Mouse (Mus musculus) spleen, adult 2 months (tissue): ENCODE data around the gene Smtnl2. TPM values are rescaled to one million over a fixed set of nuclear protein-coding genes. Genes with fewer than 3 reads are reported as not detected.
A peak's percentile ranks its signal among the peaks of the same experiment; 100 is the strongest.

Experiments
- DNase-seq, 2 experiments: peaks; one replicate each; pipeline versions ENCODE4 v3.0.0 to v3.0.0-alpha.2; 2012 to 2021; ENCODE audit warnings: low spot score in 2 of 2, low read depth in 1 of 2
- H3K27ac ChIP-seq: fragments of 200-500 bp; 2 replicates; pipeline ENCODE4 v1.5.1; 2012; ENCODE audit warnings: low read length, inconsistent platforms; ENCODE audit not compliant: insufficient read depth
- H3K27me3 ChIP-seq: fragments of 200-500 bp; 2 replicates; pipeline ENCODE4 v1.6.1; 2012; ENCODE audit warnings: mild to moderate bottlenecking, moderate library complexity, low read length, inconsistent platforms; ENCODE audit not compliant: control insufficient read depth, insufficient read depth
- H3K36me3 ChIP-seq: fragments of 200-500 bp; 2 replicates; pipeline ENCODE4 v1.6.1; 2012; ENCODE audit warnings: mild to moderate bottlenecking, low read length, inconsistent platforms; ENCODE audit not compliant: control insufficient read depth, insufficient read depth
- H3K4me1 ChIP-seq: fragments of 200-500 bp; 2 replicates; pipeline ENCODE4 v1.6.1; 2011; ENCODE audit warnings: inconsistent platforms; ENCODE audit not compliant: control insufficient read depth, insufficient read depth, insufficient read length
- H3K4me3 ChIP-seq: fragments of 200-500 bp; 2 replicates; pipeline ENCODE4 v1.5.1; 2011; ENCODE audit warnings: mild to moderate bottlenecking, inconsistent platforms; ENCODE audit not compliant: insufficient read depth, insufficient read length; ENCODE audit errors: extremely low read depth
- CTCF ChIP-seq: fragments of 200-500 bp; IDR thresholded peaks from 2 replicates; pipeline ENCODE4 v1.5.1; 2011; ENCODE audit warnings: mild to moderate bottlenecking, inconsistent platforms; ENCODE audit not compliant: insufficient read depth, insufficient read length, insufficient replicate concordance; ENCODE audit errors: extremely low read depth
- POLR2A ChIP-seq: fragments of 200-500 bp; IDR thresholded peaks from 2 replicates; pipeline ENCODE4 v1.6.1; 2011; ENCODE audit warnings: low read depth, low read length, inconsistent platforms
- WGBS: fragments of 180-500 bp; shearing (Covaris S2); methylation state at CpG from one replicate; pipeline ENCODE4 v1.1.7; 2018; 5-methylcytosine and 5-hydroxymethylcytosine counted together
- polyA plus RNA-seq: library from polyadenylated mRNA; depleted of rRNA; stranded (reverse); fragments of >200 nt; gene quantifications from 2 replicates; pipeline ENCODE4 v1.2.3, GENCODE M21; 2012

Smtnl2 gene
- polyA plus RNA-seq, 1 experiment, result 0.98 TPM

DNA sequence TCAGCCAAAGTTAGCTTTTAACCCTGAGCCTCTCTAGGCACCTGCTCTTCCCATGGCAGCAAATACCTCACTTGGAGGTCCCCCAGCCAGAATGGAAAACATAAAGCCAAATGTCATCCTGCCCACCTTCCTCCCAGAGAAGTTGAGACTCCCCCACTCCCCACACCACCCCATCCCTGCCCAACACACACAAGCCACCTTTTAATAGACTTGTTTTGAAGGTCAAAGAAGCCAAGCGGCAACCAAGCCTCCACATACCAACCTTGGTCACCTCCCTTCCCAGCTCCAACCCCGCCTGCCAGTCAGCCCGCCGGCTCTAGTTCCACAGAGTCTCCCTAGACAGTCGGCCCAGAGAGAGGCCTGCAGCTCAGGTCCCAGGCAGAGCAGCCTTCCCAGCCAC lies 9.5 kb downstream of the Smtnl2 start:
- 87% methylated on average over 5 of the region's 5 CpGs for WGBS
- no peak for DNase-seq
- H3K4me1 ChIP-seq, result no peaks in the 10 kb centered on the region
- TF ChIP-seq CTCF, result no peak
- no peak for TF ChIP-seq POLR2A
- H3K27ac ChIP-seq, result no peak overlapping the region
- H3K27me3 ChIP-seq, result no peaks in the 10 kb centered on the region
- H3K36me3 ChIP-seq, result no peaks in the 10 kb centered on the region
- no peak overlapping the region for H3K4me3 ChIP-seq

DNA sequence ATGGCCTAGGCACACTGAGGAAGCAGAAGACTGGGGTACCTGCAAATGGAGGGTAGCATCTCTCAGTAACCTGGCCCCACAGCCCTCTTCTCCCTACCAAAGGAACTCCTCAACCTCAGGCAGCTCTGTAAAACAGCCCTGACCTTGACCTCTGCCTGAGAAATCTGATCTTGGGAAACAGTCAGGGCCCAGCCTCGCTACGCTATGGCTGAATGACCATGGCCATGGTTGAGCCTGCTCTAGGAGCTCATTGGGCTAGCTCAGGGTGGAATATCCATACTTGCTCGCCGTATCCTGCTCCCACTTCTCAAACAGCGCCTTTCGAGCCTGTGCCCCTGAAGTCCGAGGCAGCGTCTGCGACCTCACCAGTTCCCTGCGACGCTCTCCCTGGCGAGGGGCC lies 10.4 kb downstream of the Smtnl2 start:
- Histone ChIP-seq H3K4me1 (no peaks in the 10 kb centered on the region), H3K4me3 (no peak overlapping the region), H3K27me3 (no peaks in the 10 kb centered on the region), H3K27ac (no peak overlapping the region), H3K36me3 (no peaks in the 10 kb centered on the region)
- WGBS, result 96% methylated on average over 12 of the region's 12 CpGs
- no peak for DNase-seq
- TF ChIP-seq CTCF (no peak), POLR2A (no peak)

DNA sequence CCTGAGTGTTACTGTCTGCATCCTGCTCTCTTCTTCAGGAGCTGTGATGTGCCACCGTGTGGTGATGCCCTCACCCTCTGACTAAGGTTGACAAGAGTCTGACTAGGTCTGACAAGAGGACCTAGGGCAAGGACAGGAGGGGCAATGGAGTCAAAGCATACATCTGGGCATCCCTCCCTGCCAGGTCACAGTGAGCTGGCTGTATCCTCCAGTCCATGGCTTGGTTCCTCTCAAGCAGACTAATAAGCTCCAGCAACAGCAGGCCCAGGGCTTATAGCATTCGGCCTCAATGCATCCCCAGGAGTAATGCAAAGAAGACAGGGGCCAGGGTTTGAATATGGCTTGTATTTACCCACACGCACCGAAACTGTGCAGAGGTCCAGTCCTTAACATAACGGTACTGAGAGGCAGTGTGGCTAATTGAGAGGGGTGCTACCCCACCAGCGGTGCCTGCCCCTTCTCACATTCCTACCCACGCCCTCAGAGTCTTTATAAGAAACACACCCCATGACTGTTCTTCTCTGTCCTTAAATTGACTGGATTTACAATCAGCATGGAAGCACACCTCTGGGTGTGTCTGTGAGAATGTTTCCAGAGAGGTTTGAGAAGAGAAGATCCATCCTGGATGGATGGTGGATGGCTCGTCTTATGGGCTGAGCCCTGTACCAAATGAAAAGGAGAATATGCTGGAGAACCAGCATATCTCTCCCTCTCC lies 13.5 kb downstream of the Smtnl2 start:
- Histone ChIP-seq H3K27me3 (no peaks in the 10 kb centered on the region), H3K4me1 (no peaks in the 10 kb centered on the region), H3K4me3 (no peak overlapping the region), H3K36me3 (no peaks in the 10 kb centered on the region), H3K27ac (no peak overlapping the region)
- TF ChIP-seq CTCF (no peak), POLR2A (no peak)
- 93% methylated on average over 8 of the region's 8 CpGs for WGBS
- DNase-seq, result no peak

DNA sequence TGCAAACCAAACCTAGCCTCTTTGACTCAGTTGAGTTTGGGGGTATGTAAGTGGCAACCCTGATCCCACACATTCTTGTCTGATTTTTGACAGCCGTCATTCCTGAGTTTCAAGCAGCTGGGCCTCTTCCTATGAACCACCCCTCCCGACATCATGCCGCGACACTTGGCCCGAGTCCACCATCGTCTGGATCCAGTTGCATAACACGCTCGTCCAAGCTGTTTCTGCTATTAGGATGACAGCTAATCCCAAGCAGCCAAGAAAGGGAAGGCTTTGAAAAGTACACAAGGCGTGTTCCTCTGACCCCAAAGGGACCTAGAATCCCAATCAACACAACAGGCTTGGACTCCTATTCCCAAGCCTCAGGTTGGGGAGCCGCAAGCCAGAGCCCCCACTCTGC lies 14.4 kb downstream of the Smtnl2 start:
- 79% methylated on average over 10 of the region's 10 CpGs for WGBS
- H3K36me3 ChIP-seq, result no peaks in the 10 kb centered on the region
- H3K4me3 ChIP-seq, result no peak overlapping the region
- DNase-seq, result no peak
- H3K4me1 ChIP-seq, result no peaks in the 10 kb centered on the region
- H3K27ac ChIP-seq, result 0 out of 2 replicates have a peak overlapping the region, but pooled peaks have one; percentile 1
- no peak for TF ChIP-seq CTCF
- TF ChIP-seq POLR2A, result no peak
- H3K27me3 ChIP-seq, result no peaks in the 10 kb centered on the region

DNA sequence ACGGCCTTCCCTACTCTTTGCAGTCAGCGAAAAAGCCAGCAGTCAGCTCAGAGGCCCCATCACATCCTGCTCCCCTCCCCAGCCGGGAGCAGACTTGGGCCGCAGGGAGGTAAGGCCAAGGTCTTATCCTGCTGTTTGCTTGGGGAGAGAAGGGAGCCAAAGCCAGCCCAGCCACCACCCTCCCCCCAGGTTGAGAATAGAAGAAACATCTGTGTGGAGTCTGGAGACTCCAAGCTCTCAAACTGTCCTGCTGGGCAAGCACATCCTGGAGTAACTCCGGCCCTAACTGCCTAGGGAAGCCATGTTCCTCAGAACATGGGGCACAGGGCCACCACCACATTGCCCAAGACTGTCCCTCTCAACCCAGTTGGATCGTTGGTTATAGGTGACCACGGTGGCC lies 14.9 kb downstream of the Smtnl2 start:
- TF ChIP-seq CTCF (no peak), POLR2A (no peak)
- Histone ChIP-seq H3K27me3 (no peaks in the 10 kb centered on the region), H3K36me3 (no peaks in the 10 kb centered on the region), H3K4me1 (no peaks in the 10 kb centered on the region), H3K4me3 (no peak overlapping the region), H3K27ac (0 out of 2 replicates have a peak overlapping the region, but pooled peaks have one; percentile 1)
- no peak for DNase-seq
- WGBS, result 76% methylated on average over 7 of the region's 7 CpGs

DNA sequence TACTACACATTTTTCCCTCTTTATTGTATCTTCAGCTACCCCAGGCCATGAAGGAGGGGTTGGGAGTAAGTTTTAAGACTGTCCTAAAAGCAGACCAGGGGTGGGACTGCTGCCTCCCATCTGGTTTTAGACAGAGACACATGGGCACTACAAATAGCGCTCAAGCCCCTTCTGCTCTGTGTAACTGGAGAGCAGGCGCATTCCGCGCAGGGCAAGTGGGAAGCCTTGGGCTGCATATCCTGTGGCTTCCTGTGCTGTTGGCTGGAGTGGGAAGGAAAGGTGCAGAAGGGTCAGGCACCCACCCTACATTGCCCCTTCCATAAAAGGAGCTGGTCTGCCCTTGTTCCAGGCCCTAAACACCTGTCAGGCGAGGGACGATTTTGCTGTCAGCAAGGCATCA lies 15.9 kb downstream of the Smtnl2 start:
- no peaks in the 10 kb centered on the region for H3K4me1 ChIP-seq
- DNase-seq, result no peak
- H3K27ac ChIP-seq, result no peak overlapping the region
- H3K36me3 ChIP-seq, result no peaks in the 10 kb centered on the region
- 84% methylated on average over 6 of the region's 6 CpGs for WGBS
- H3K27me3 ChIP-seq, result no peaks in the 10 kb centered on the region
- TF ChIP-seq CTCF (no peak), POLR2A (no peak)
- H3K4me3 ChIP-seq, result no peak overlapping the region

DNA sequence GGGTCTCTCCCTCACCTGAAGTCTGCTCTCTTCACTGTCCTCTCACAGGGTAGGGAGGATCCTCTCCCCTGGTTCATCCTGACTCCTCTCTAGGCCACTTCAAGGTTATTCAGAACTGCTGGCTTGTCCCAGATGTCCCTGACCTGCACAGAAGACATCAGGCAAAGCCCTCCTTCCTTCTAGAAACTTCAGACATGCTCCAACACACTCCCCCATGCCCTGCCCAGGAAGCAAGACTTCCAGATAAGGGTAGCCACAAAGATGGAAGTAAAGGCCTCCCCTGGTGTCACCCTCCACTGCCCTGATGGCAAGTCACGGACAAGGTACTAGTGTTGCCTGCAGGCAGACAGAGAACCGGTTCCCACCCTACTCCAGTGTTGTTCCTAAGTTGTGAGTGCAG lies 16.8 kb downstream of the Smtnl2 start:
- Histone ChIP-seq H3K27ac (no peak overlapping the region), H3K36me3 (no peaks in the 10 kb centered on the region), H3K27me3 (no peaks in the 10 kb centered on the region), H3K4me1 (no peaks in the 10 kb centered on the region), H3K4me3 (no peak overlapping the region)
- DNase-seq, result no peak
- TF ChIP-seq CTCF (no peak), POLR2A (no peak)
- WGBS, result 48% methylated on average over 2 of the region's 2 CpGs
